Mouse (Mus musculus) lung, embryonic 16.5 days (tissue): ENCODE measurements at regions not wholly inside any gene's neighbourhood (a gene's known extent, or its start where the extent isn't known, plus 50 kb on each side); places are given as distances from the start of the nearest gene placed in this dataset.

Experiments used
- ATAC-seq: fragments of 200-750 bp; cut with Nextera tagmentation; 2 replicates; pipeline ENCODE4 v1.8.0; 2017; ENCODE audit warnings: low read depth, mild to moderate bottlenecking, moderate library complexity
- H3K27ac ChIP-seq: fragments of 300-500 bp; sonication (generic); 2 replicates; pipeline ENCODE4 v1.5.1; 2014; ENCODE audit warnings: mild to moderate bottlenecking, control low read depth, low read length
- H3K27me3 ChIP-seq: fragments of 300-500 bp; sonication (generic); 2 replicates; pipeline ENCODE4 v1.6.1; 2014; ENCODE audit warnings: low read depth, low read length, mixed read lengths; ENCODE audit not compliant: control insufficient read depth, insufficient read depth
- H3K36me3 ChIP-seq: fragments of 300-500 bp; sonication (generic); 2 replicates; pipeline ENCODE4 v1.6.1; 2014; ENCODE audit warnings: low read length; ENCODE audit not compliant: control insufficient read depth, insufficient read depth
- H3K4me1 ChIP-seq: fragments of 300-500 bp; sonication (generic); replicated peaks from 2 replicates; pipeline ENCODE4 v1.6.1; 2014; ENCODE audit warnings: low read length, mixed read lengths; ENCODE audit not compliant: control insufficient read depth, insufficient read depth
- H3K4me2 ChIP-seq: fragments of 300-500 bp; sonication (generic); 2 replicates; pipeline ENCODE4 v1.6.1; 2014; ENCODE audit warnings: low read depth, low read length, control low read depth
- H3K4me3 ChIP-seq: fragments of 300-500 bp; sonication (generic); 2 replicates; pipeline ENCODE4 v1.5.1; 2014; ENCODE audit warnings: mild to moderate bottlenecking, low read length, control low read depth
- H3K9ac ChIP-seq: fragments of 300-500 bp; sonication (generic); 2 replicates; pipeline ENCODE4 v1.6.1; 2014; ENCODE audit warnings: low read length, control low read depth
- H3K9me3 ChIP-seq: fragments of 300-500 bp; sonication (generic); 2 replicates; pipeline ENCODE4 v1.6.1; 2016; ENCODE audit warnings: low read length; ENCODE audit not compliant: control insufficient read depth
- WGBS: fragments of 180-500 bp; shearing (Covaris S2); extraction: QIAGEN DNeasy Blood & Tissue Kit; methylation state at CpG from one replicate; pipeline ENCODE4 v1.1.7; 2014; 5-methylcytosine and 5-hydroxymethylcytosine counted together

DNA sequence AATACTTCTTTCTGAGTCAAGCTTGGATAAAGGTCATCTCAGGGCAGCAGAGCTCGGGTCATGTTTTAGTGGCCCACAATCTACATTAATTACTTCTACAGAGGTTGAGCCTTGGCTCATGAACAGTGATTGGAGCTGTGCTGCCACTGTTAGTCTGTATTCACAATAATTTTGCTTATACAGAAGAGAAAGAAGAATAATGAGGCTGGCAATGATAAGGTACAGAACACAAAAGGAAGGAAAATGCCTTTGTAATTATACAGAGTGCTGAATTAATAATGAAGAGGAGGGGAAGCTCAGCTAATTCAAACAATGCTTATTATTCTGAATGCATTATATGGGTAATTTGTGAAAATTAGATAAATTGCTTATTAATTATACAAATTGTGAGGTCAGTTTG lies 573.9 kb upstream of the Cblb start:
- no peak overlapping the region for H3K4me2 ChIP-seq
- no peaks in the 10 kb centered on the region for H3K36me3 ChIP-seq
- H3K9me3 ChIP-seq: no peaks in the 10 kb centered on the region
- no peak overlapping the region for H3K9ac ChIP-seq
- no peak overlapping the region for H3K4me3 ChIP-seq
- no peak for ATAC-seq
- 35% methylated on average over 1 of the region's 1 CpGs for WGBS
- H3K27me3 ChIP-seq: no peaks in the 10 kb centered on the region
- H3K27ac ChIP-seq: no peak overlapping the region
- no peaks in the 10 kb centered on the region for H3K4me1 ChIP-seq

DNA sequence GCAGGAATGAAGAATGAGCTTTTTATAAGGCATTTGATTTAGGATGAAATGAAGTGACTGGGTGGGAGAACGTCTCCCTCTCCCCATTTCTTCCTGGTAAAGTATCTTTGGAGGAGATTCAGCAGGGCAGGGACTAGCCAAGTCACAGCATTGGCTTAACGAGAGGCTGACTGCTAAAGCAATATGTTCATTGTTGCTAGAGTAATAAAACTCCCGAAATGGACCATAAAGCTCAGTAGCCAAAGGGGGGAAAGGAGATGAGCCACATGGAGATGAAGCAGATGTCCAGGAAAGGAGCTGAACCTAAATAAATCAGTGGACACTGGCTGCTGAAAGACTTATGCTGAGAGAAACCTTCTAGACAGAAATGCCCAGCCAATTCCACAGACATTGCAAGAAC lies 555.3 kb upstream of the Cblb start:
- Histone ChIP-seq H3K27ac (no peak overlapping the region), H3K9me3 (no peaks in the 10 kb centered on the region), H3K4me3 (no peak overlapping the region), H3K9ac (no peak overlapping the region), H3K4me2 (no peak overlapping the region), H3K4me1 (no peaks in the 10 kb centered on the region), H3K36me3 (no peaks in the 10 kb centered on the region), H3K27me3 (no peaks in the 10 kb centered on the region)
- WGBS: 59% methylated on average over 3 of the region's 3 CpGs
- ATAC-seq: no peak

DNA sequence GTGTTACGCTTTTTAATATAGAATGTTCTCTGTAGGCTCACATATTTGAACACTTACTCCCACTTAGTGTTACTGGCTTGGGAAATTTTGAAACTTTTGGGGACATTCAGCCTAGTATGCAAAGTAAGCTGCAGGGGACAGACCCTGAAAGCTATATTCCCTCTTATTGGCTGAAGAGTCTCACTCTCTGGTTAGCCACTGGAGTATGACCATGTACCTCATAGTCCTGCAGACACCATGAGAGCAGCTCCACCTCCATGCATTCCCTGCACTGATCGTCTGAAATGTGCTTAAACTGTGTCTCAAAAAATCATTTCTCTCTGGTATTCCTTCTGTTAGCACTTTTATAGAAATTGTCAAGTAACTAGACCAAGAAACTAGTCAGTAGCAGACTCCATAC lies 534.9 kb upstream of the Cblb start:
- no peaks in the 10 kb centered on the region for H3K36me3 ChIP-seq
- no peaks in the 10 kb centered on the region for H3K4me1 ChIP-seq
- no peak for ATAC-seq
- no peak overlapping the region for H3K27ac ChIP-seq
- H3K4me2 ChIP-seq: no peak overlapping the region
- H3K4me3 ChIP-seq: no peak overlapping the region
- H3K9me3 ChIP-seq: no peaks in the 10 kb centered on the region
- 68% methylated on average over 2 of the region's 2 CpGs for WGBS
- no peak overlapping the region for H3K9ac ChIP-seq
- no peaks in the 10 kb centered on the region for H3K27me3 ChIP-seq

DNA sequence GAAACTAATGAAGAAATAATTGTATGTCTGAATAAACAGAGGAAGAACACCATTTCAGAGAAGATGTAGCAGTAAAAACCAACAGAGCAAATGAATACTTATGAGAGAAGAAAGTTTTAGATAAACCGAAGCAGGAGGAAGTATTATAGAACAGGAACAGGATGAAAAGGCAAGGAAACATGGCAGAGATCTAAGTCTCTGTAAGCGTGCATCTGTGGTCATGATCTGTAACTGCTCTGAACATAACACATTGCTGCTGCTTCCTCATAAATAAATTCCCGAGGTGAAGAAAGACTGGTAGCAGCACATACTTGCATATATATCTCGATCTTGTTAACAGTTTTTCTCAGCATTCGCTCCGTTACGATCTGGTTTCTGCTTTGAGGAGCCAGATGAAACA lies 533.2 kb upstream of the Cblb start:
- ATAC-seq: no peak
- H3K9ac ChIP-seq: no peak overlapping the region
- no peak overlapping the region for H3K4me3 ChIP-seq
- no peak overlapping the region for H3K4me2 ChIP-seq
- 69% methylated on average over 7 of the region's 7 CpGs for WGBS
- H3K27ac ChIP-seq: no peak overlapping the region
- no peaks in the 10 kb centered on the region for H3K9me3 ChIP-seq
- H3K4me1 ChIP-seq: no peaks in the 10 kb centered on the region
- no peaks in the 10 kb centered on the region for H3K36me3 ChIP-seq
- no peaks in the 10 kb centered on the region for H3K27me3 ChIP-seq

DNA sequence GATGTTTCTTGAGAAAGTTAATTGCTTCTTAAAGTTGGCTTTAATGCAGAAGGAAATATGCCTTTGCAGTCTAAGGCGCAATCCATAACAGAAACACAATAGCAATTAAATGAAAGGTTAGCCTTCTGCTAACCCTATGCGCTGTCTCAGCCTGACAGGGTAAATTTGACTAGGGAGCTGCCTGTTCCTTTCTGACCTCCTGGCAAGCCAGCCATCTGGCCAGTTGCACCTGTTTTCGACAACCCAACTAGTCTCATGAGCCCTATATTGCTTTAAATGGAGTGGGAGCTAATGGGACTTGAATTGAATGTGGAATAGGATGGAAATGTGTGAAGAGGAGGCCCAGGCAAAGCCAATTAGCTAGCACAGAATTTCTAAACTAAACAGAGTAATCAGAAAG lies 513.9 kb upstream of the Cblb start:
- no peak overlapping the region for H3K4me2 ChIP-seq
- no peaks in the 10 kb centered on the region for H3K36me3 ChIP-seq
- 68% methylated on average over 3 of the region's 3 CpGs for WGBS
- H3K27me3 ChIP-seq: no peaks in the 10 kb centered on the region
- no peak overlapping the region for H3K27ac ChIP-seq
- no peak overlapping the region for H3K4me3 ChIP-seq
- no peak overlapping the region for H3K9ac ChIP-seq
- ATAC-seq: no peak
- no peaks in the 10 kb centered on the region for H3K4me1 ChIP-seq
- H3K9me3 ChIP-seq: no peaks in the 10 kb centered on the region

DNA sequence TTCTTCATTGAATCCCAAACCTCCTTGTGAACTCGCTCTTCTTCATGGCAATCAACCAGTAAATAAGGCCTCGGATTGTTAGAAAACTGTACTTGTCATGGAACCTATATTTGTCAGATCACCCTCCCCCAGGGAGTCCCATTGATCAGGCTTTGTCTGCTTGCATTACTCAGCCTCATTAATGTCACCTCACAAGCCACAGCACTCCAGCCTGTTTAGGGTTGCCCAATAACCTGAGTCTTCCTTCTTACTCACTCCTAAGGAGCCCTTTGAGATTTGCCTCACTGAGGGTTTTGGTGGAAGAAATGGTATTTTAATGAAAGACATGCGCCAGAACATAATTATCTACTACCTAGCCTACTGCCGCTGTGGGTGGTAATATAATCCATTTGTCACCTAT lies 510.3 kb upstream of the Cblb start:
- Histone ChIP-seq H3K27ac (no peak overlapping the region), H3K9ac (no peak overlapping the region), H3K9me3 (no peaks in the 10 kb centered on the region), H3K4me2 (no peak overlapping the region), H3K4me3 (no peak overlapping the region), H3K27me3 (no peaks in the 10 kb centered on the region), H3K36me3 (no peaks in the 10 kb centered on the region), H3K4me1 (no peaks in the 10 kb centered on the region)
- no peak for ATAC-seq
- WGBS: 72% methylated on average over 4 of the region's 4 CpGs

DNA sequence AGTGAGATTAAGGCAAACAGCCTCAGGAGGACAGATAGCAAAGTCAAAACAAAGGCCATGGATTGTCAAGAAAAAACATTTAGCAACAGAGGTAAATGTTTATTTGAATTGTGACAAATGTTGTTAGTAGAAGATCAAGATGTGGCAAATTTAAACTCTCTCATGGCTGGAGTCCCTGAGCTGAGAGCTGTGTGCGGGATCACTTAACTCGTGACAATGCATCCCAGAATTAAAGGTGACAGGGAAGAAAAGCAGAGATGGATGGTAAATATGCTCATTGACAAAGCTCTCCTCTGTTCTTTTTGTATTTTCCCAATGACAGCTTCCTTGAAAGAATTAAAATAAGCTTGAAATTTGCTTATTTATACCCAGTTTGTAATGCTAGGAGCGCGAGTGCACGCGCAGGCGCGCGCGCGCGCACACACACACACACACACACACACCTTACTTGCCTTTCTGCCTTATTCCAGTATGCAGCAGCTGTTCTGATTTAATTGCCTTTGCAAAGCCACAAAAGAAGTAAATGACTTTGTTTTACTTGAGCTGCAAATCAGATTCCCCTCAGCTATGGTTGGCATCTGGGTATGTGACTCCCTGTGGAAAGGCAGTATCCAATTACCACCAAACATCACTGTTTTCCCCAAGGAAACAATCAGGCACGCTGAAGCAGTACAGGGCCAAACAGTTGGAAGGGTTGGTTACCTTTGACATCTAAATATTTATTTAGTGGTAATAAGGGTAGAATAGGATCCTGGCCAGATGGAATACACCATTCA lies 509.5 kb upstream of the Cblb start:
- Histone ChIP-seq H3K36me3 (no peaks in the 10 kb centered on the region), H3K4me3 (no peak overlapping the region), H3K9me3 (no peaks in the 10 kb centered on the region), H3K9ac (no peak overlapping the region), H3K27ac (no peak overlapping the region), H3K4me2 (no peak overlapping the region), H3K4me1 (no peaks in the 10 kb centered on the region), H3K27me3 (no peaks in the 10 kb centered on the region)
- WGBS: 79% methylated on average over 13 of the region's 13 CpGs
- no peak for ATAC-seq

DNA sequence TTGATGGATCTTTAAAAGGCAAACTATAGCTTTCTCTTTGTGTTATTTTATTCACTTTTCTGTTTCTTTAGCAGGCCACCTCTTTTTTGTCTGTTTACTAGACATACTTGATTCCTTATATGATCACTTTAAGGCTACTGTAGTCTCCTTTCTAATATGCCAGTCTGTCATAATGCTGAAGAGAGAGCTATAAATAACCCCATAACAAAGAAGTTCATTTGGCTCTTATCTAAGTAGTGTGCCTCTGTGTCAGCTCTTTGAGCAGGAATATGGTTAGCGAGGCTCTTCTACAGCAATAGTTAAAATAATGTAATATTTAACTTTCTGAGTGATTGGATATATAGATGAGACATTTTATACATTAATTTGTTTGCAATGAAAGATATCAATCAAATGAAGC lies 507.0 kb upstream of the Cblb start:
- no peak for ATAC-seq
- Histone ChIP-seq H3K4me1 (no peaks in the 10 kb centered on the region), H3K27me3 (no peaks in the 10 kb centered on the region), H3K27ac (no peak overlapping the region), H3K4me2 (no peak overlapping the region), H3K36me3 (no peaks in the 10 kb centered on the region), H3K4me3 (no peak overlapping the region), H3K9ac (no peak overlapping the region), H3K9me3 (no peaks in the 10 kb centered on the region)
- 77% methylated on average over 1 of the region's 1 CpGs for WGBS

DNA sequence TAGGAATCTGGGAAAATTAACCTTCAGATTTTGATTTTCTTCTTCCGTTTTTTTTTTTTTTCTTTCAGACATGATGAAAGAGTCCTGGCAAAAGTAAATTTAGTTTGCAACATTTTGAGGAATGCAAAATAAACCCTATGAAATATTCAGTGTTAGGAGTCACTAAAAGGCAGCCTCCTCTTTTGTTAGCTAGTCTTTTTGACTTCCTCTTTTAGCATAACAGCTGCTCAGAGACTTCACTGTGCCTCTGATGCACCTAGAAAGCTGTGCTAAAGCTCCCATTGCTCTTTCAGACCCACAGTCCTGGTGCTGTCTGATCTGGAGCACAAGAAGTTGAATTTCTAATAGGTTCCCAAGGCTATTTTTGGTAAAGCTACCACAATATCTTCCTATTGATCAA lies 498.5 kb upstream of the Cblb start:
- Histone ChIP-seq H3K4me1 (no peaks in the 10 kb centered on the region), H3K4me2 (no peak overlapping the region), H3K9ac (no peak overlapping the region), H3K36me3 (no peaks in the 10 kb centered on the region), H3K9me3 (no peaks in the 10 kb centered on the region), H3K27ac (no peak overlapping the region), H3K27me3 (no peaks in the 10 kb centered on the region), H3K4me3 (no peak overlapping the region)
- ATAC-seq: no peak
- 83% methylated on average over 1 of the region's 1 CpGs for WGBS

DNA sequence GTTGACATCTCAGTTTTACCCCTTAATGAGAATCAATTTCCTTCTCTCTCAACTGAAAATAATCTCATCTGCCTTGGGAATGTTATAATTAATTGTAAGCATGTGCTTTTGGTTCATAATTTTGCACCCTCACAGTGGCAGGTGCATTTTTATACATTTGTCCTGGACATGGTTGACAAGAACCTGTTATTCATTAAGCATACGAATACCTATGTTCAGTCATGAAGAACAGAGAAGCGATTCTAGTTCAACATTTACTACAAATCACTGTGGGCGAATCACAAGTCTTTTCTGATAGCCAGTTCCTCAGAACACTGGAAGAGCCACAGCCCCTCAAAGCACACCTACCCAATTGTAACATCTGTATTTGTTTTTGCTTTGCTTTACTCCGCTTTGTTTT lies 487.3 kb upstream of the Cblb start:
- no peaks in the 10 kb centered on the region for H3K36me3 ChIP-seq
- WGBS: 77% methylated on average over 4 of the region's 4 CpGs
- H3K4me3 ChIP-seq: no peak overlapping the region
- H3K4me2 ChIP-seq: no peak overlapping the region
- no peaks in the 10 kb centered on the region for H3K4me1 ChIP-seq
- no peaks in the 10 kb centered on the region for H3K9me3 ChIP-seq
- no peak for ATAC-seq
- no peak overlapping the region for H3K9ac ChIP-seq
- no peaks in the 10 kb centered on the region for H3K27me3 ChIP-seq
- no peak overlapping the region for H3K27ac ChIP-seq
